Mouse (Mus musculus) hematopoietic stem cell, adult 5-6 weeks (primary cell): Measurements from ENCODE around the gene Prr5l. TPM values are rescaled to one million over a fixed set of nuclear protein-coding genes. Genes with fewer than 3 reads are reported as not detected.

Experiments used
- ATAC-seq, 2 experiments: fragments of 125-278 bp in 1 of 2; replicated peaks in 1 of 2; 2 replicates each; pipeline ENCODE4 v1.8.0; 2016 to 2017; ENCODE audit warnings: inconsistent platforms in 2 of 2, mild to moderate bottlenecking in 2 of 2, moderate number of reproducible peaks in 2 of 2, low read depth in 1 of 2, moderate TSS enrichment in 1 of 2; ENCODE audit not compliant: low FRiP score in 2 of 2, poor library complexity in 2 of 2, severe bottlenecking in 2 of 2, insufficient read depth in 1 of 2, low TSS enrichment in 1 of 2
- total RNA-seq: library from RNA; stranded (forward); fragments of 172-1452, 232-1000 nt; gene quantifications from 2 replicates; pipeline ENCODE4 v1.2.3, GENCODE M21; 2017

Gene Prr5l
- total RNA-seq, 1 experiment from 2014 or later = 0.69 TPM

DNA sequence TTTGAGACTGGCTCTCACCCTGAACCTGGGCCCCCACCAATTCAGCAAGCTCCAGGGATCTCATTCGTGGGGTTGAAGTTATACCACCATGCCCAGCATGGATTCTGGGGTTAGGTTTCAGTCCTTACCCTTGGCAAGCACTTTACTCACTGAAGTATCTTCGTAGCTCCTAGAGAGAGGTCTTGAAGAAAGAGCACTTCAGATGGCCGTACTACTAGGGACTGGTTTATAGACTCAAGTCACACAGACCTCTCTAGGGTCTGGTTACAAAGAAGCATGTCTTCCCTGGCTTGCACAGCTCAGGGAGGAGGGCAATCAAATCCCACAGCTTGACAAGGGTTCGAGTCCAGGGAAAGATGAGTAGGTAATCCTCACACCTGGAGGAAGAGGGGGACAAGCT is 161.0 kb downstream of the Prr5l start:
- ATAC-seq = no peak

DNA sequence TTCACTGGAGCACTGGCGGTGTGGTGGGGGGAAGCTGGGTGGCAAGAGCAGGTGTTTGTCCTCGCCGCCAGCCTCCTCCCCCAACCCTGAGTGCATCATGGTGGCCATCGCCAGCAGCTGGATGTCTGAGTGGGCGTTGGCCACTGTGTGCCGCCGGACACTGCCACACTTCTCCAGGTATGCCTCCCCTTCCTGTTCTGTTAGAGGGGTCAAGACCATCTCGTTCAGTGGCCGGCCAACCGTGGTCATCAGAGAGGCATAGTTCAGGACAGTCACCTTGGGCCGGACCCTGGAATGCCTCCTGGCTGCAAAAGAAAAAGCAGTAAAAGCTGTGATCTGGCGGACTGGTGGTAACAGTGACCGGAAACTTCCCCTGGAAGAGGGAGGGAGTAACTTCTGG is 165.7 kb downstream of the Prr5l start:
- ATAC-seq = no peak

DNA sequence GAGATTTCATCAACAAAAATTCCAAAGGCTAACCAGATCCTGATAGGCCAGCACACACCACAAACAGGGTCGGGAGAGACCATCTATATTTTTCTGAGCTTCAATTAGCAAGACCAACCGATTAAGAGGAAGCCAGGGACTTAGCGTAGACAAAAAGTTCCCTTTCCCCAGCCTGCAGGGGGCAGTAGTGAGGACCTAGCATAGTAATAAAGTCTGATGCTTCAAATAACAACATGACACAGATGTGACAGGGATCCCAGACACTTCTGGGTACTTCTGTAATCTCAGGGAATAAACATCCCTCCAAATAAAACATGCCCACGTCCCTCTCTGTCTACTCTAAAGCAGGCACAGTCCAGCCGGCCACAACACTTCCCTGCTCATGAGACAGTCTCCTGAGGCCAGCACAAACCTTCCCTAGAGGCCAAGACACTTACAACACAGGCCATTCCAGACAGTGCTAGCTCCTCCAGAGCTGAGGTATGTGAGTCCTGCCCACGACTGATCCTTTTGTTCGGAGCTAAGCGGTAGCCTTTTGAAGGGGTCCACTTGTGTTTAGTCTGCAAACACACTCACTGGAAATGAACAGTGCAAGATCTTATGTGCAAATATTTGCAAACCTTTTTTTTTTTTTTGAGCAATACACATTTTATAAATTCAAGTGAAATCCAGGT is 167.0 kb downstream of the Prr5l start:
- ATAC-seq = peak; percentile 32 to 77; a peak in 2 of 4 replicates

GRCm38 (mm10) chr2:101711608-101712007 is 171.2 kb downstream of the Prr5l start:
- ATAC-seq = no peak

GRCm38 (mm10) chr2:101705941-101706485 is 176.8 kb downstream of the Prr5l start:
- no peak for ATAC-seq

- ATAC-seq = no peak
Observed at GRCm38 (mm10) chr2:101699284-101699683, 183.5 kb downstream of the Prr5l start.

DNA sequence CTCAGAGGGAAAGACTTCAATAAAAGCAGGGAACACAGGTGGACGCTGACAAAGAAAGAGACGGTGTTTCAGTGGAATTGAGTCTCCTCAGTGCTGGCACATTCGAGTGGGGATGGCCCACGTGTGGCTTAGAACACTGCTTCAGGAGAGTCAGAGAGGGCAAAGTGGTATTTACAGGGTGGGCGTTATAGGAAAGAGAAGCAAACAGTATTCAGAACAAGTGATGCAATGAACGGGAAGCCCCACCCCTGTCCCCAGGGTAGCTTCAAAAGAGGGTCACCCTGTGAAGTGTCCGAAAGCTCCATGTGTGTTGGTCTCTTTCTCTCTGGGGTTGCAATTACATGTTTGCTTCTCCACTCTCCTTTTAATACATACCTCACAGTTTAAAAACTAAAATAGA is 187.2 kb downstream of the Prr5l start:
- ATAC-seq = no peak

- ATAC-seq = no peak
Observed at GRCm38 (mm10) chr2:101693577-101694215, 189.1 kb downstream of the Prr5l start.

GRCm38 (mm10) chr2:101693043-101693442 is 189.8 kb downstream of the Prr5l start:
- no peak for ATAC-seq

DNA sequence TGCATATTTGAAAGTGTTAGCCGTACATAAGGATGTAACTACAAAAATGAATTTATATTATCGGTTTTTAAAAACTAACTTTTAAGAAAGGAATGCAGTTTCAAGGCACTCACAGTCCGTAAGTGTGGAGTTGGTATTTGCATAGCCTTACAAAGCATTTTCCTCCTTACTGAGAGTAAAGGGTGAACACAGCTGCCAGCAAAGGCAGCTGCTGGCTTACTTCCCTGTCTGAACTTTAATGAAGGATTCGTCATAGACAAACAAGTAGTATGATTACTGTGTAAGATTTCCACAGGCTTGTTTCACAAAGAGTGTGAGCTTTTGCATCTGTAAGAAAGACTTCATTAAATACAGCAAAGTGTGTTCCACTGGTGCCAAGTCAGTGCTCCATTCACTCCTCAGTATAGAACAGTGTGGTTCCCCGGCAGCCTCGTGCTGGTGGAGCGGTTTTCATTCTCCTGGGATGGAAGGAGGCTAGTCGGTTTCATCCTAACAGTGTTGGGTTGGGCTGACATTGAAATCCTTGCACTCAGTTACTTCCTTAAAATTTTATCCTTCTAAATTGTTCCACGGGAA is 192.5 kb downstream of the Prr5l start:
- no peak for ATAC-seq

GRCm38 (mm10) chr2:101688011-101688410 is 194.8 kb downstream of the Prr5l start:
- ATAC-seq = no peak

- no peak for ATAC-seq
Observed at GRCm38 (mm10) chr2:101684421-101684820, 198.4 kb downstream of the Prr5l start.

DNA sequence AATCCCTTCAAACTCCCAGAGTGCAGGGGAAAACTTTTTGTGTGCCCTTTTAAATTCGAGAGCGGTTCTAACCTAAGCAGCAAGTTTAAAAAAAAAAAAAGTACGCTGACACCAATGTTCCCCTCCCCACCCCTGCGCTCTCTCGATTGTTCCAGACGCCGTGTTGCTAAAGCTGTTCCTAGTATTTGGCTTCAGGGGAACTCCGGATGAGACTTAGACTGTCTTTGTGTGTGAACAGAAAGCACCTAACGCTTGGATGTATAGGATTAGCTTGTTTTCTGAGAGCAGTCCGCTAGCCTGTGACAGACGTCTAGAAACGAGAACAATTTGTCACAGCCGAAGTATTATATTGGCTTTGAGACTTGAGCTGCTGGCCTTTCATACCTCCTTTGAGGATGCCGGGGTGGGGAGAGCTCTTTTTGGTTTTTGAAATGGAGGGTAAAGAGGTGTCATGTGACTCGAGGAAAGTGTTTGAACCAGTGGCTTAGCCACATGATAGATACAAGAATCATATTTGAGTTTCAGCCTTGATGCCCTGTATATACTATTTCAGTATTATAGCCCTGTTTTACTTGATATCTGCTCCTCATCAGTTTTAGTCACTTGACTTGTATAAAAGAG is 203.6 kb downstream of the Prr5l start:
- ATAC-seq = no peak

DNA sequence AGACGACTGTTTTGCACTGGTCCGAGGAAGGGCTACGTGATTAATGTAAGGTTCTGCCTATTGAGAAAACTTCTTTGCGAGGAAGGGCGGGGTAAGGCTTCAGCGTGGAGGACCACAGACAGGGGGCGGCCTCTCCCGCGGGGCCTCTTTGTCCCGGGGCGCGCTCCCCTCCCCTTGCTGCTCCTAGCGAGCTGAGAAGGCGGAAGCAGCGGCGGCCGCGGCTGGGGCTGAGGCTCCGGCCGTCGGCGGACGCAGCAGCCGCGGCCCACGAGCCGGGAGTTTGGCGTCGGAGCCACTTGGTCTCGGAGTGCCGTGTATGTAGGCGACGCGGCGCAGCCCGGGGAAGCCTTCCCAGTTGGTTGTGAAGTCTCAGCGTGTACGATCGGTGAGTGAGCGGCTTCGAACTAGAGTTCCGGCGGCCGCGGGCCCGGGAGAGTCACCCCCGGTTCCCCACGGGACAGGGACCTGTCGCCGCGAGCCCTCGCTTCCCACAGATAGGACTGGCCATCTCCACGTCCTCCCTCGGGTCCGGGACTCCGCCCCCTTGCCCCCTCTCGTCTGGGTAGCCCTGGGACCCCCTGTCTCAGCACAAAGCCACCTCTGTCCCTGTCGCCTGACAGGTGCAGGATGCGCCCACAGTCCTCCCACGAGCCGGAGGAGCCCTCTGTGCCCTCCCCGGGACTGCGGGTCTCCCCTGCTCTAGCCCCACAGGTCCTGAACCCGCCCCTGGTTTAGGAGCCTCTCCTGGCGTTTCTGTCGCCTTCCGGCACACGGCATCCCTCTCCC is 204.4 kb downstream of the Prr5l start, which contains the start of gene Traf6:
Gene Traf6 (plus strand): TSS at position 194 of the 786 bp plus-strand sequence.
- peak; percentile 96 to 99 for ATAC-seq

DNA sequence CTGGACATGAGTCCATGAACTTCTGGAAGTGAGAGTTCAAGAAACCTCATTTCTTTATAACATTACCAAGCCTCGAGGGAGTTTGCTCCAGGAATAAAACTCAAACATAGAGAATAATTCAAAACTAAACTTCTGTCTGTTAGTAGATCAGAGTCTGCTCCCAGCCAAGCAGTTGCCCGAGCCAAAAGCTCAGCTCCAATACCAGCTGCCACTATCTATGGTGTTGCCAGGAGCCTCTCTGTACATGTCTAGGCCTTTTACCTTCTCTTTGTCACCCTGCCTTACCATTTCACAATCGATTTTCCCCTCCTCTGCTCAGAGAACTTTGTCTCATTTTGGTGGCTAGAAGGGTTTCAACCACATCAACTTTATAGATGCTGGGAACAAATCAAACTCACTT is 209.3 kb downstream of the Prr5l start:
- no peak for ATAC-seq

GRCm38 (mm10) chr2:101668751-101669150 is 214.1 kb downstream of the Prr5l start:
- no peak for ATAC-seq

DNA sequence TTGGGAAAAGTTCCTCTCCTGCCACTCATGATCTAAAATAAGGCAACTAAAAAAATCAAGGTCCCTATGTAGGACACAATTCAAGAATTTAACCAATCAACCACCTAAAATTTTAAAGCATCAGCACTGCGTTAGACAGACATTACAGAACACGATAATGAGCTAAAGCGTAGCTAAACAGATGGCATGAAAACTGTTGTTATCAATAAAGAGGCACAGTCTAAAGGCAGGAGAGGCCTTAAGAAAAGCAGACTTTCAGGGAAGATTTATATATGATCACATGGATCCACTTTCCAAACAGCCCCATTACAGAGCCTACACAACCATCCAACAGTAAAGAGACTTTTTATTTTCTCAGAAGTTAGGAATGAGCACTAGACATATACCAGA is 217.1 kb downstream of the Prr5l start:
- ATAC-seq = no peak
